Mouse (Mus musculus): ENCODE measurements around the gene Ccdc65. TPM values are rescaled to one million over a fixed set of nuclear protein-coding genes. Genes with fewer than 3 reads are reported as not detected.

The Ccdc65 gene
- total RNA-seq, 1 experiment = 0.76 TPM

DNA sequence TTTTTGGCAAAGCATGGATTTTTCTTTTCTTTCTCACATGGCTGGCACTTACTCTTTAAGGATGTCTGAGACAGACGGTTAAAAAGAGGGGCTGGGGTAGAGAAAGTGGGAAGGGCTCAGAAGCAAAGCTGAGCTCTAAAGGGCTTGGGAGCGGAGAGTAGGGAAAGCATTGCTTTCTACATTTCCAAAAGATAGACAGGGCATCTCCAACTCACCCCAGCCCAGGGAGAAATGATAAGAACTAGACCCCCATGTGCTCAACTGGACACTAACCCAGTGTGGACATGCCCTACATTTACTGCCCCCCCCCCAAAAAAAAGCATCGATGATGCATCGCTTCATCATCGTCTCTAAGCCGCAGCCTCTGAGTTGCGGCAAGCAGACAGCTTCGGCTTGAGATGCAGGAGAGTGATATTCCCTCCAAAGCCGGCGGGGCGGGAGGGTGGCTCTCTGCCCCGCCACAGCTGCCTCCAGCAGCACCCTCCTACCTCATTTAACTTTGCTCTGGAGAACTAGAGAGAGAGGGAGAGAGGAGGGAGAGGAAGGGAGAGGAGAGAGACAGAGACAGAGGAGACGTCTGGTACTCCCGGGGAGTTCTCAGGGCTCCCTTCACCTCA lies 32.3 kb upstream of the Ccdc65 start:
- no peaks in the 10 kb centered on the region for H3K9me3 ChIP-seq (ENCODE audit: control insufficient read depth, insufficient read depth, low read depth, low read length)
- H3K9ac ChIP-seq (ENCODE audit: insufficient read depth, low read depth, low read length, poor library complexity, severe bottlenecking) = no peak overlapping the region; the same call in 1 of the 2 replicates
- no peak for TF ChIP-seq CHD2 (IDR thresholded peaks at IDR 0.05; ENCODE audit: low read depth, low read length)
- no peak for TF ChIP-seq ZNF384 (IDR thresholded peaks at IDR 0.05; ENCODE audit: low read depth, low read length)
- no peak for TF ChIP-seq HCFC1 (IDR thresholded peaks at IDR 0.05; ENCODE audit: borderline replicate concordance, insufficient read depth, low read length)
- TF ChIP-seq ZC3H11A (IDR thresholded peaks at IDR 0.05; ENCODE audit: borderline replicate concordance, low read depth, low read length) = no peak
- no peak for TF ChIP-seq MAFK (IDR thresholded peaks at IDR 0.05; ENCODE audit: insufficient read depth, low read depth, low read length)
- no peak for DNase-seq (ENCODE audit: low read depth, low spot score)
- H3K4me1 ChIP-seq (ENCODE audit: control insufficient read depth in 2 of 2, insufficient read depth in 2 of 2, low read length in 2 of 2, poor library complexity in 1 of 2) = peaks cover 2 to 13% of the 10 kb centered on the region in 2 experiments; a peak in 2 of 4 replicates
- in situ Hi-C loops (cut with MboI; ENCODE audit: low sequenced_read_pairs in 2 of 2, unreplicated experiment in 2 of 2) = no loop called here
- H3K27ac ChIP-seq (ENCODE audit: insufficient read depth, low read depth, low read length, poor library complexity, severe bottlenecking) = no peak overlapping the region
- peaks cover 2% of the 10 kb centered on the region; the same call in 1 of the 2 replicates for H3K36me3 ChIP-seq (ENCODE audit: control insufficient read depth, insufficient read depth, low read length, poor library complexity, severe bottlenecking)
- H3K4me3 ChIP-seq (ENCODE audit: insufficient read depth in 1 of 2, low read depth in 1 of 2, low read length in 2 of 2, poor library complexity in 1 of 2, severe bottlenecking in 1 of 2) = no peak overlapping the region; a peak in 1 of 4 replicates

DNA sequence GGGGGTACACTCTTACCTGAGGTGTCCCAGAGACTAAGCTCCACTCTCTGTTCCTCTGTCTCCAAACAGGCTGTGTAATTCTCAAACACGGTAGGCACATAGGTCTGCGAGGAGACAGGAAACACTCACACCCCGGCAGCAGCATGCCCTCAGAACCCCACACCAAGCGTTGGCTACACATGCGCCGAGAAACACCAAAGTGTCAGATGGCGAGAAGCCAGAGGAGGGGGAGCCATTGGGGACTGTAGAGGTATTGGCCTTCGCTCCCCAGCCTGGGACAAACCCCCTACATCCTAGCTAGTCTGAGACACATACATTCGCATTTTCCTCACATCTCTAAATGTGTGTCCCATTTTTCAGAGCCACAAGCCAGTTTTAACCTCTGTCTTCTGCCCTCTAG lies 31.5 kb upstream of the Ccdc65 start:
- no peak for DNase-seq (ENCODE audit: low read depth, low spot score)
- TF ChIP-seq CHD2 (IDR thresholded peaks at IDR 0.05; ENCODE audit: low read depth, low read length) = no peak
- TF ChIP-seq ZC3H11A (IDR thresholded peaks at IDR 0.05; ENCODE audit: borderline replicate concordance, low read depth, low read length) = no peak
- TF ChIP-seq HCFC1 (IDR thresholded peaks at IDR 0.05; ENCODE audit: borderline replicate concordance, insufficient read depth, low read length) = no peak
- no peak for TF ChIP-seq MAFK (IDR thresholded peaks at IDR 0.05; ENCODE audit: insufficient read depth, low read depth, low read length)
- no peak for TF ChIP-seq ZNF384 (IDR thresholded peaks at IDR 0.05; ENCODE audit: low read depth, low read length)
- Histone ChIP-seq H3K27ac (ENCODE audit: insufficient read depth, low read depth, low read length, poor library complexity, severe bottlenecking) (no peak overlapping the region), H3K9me3 (ENCODE audit: control insufficient read depth, insufficient read depth, low read depth, low read length) (no peaks in the 10 kb centered on the region), H3K4me1 (ENCODE audit: control insufficient read depth in 2 of 2, insufficient read depth in 2 of 2, low read length in 2 of 2, poor library complexity in 1 of 2) (peaks cover 2 to 13% of the 10 kb centered on the region in 2 experiments; a peak in 2 of 4 replicates), H3K4me3 (ENCODE audit: insufficient read depth in 1 of 2, low read depth in 1 of 2, low read length in 2 of 2, poor library complexity in 1 of 2, severe bottlenecking in 1 of 2) (peak overlapping the region in 1 of 2 experiments; percentile 72; a peak in 1 of 4 replicates), H3K9ac (ENCODE audit: insufficient read depth, low read depth, low read length, poor library complexity, severe bottlenecking) (no peak overlapping the region), H3K36me3 (ENCODE audit: control insufficient read depth, insufficient read depth, low read length, poor library complexity, severe bottlenecking) (peaks cover 2% of the 10 kb centered on the region; the same call in 1 of the 2 replicates)
- in situ Hi-C loops (cut with MboI; ENCODE audit: low sequenced_read_pairs in 2 of 2, unreplicated experiment in 2 of 2) = no loop called here

DNA sequence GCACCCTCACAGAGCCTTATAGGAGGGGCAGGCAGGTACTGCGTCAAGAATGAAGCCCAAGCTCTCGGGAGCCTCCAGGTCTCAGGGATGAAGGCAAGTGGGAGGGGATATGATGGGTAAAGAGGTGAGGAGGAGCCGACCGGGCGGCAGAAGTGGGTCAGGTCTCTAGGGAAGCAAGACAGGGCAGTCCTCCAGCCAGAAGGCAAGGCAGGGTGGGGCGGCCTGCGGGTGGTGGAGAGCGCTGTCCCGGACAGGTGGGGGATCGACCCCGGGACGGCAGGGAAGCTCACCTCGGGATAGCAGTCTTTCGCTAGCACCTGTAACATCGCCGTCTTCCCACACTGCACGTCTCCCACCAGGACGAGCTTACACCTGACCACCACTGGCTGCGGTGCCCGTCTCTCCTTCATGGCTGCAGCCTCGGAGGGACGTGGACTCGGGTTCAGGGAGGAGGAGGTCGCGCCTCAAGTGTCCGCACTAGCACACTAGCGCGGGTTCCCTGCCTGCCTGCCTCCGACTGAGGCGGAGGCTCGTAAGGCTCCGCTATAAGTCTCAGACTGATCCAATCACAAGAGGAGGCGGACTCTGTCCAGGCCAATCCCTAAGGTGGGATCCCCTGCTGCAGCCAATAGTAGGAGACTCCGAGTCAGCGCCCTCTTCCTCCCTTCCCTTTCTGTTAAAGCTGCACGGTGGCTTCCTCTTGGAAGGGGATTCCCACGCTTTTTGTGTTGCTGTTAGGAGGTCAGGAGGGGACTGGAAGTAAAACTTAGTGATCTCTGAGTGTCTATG lies 30.9 kb upstream of the Ccdc65 start, which contains the start of gene Rnd1:
Rnd1 (minus strand) TSS at position 522 of the 789 bp plus-strand sequence.
- no peak within 1 kb of the TSS for H3K27ac ChIP-seq (ENCODE audit: insufficient read depth, low read depth, low read length, poor library complexity, severe bottlenecking)
- peaks cover 2% of the 10 kb centered on the region; the same call in 1 of the 2 replicates for H3K36me3 ChIP-seq (ENCODE audit: control insufficient read depth, insufficient read depth, low read length, poor library complexity, severe bottlenecking)
- H3K4me3 ChIP-seq (ENCODE audit: insufficient read depth in 1 of 2, low read depth in 1 of 2, low read length in 2 of 2, poor library complexity in 1 of 2, severe bottlenecking in 1 of 2) = peak within 1 kb of the TSS; percentile 49 to 72
- H3K4me1 ChIP-seq (ENCODE audit: control insufficient read depth in 2 of 2, insufficient read depth in 2 of 2, low read length in 2 of 2, poor library complexity in 1 of 2) = peaks cover 2 to 13% of the 10 kb centered on the region in 2 experiments; a peak in 2 of 4 replicates
- peak; percentile 85 for DNase-seq (ENCODE audit: low read depth, low spot score)
- H3K9me3 ChIP-seq (ENCODE audit: control insufficient read depth, insufficient read depth, low read depth, low read length) = no peaks in the 10 kb centered on the region
- in situ Hi-C loops (cut with MboI; ENCODE audit: low sequenced_read_pairs in 2 of 2, unreplicated experiment in 2 of 2) = no loop called here
- TF ChIP-seq CHD2 (IDR thresholded peaks at IDR 0.05; ENCODE audit: low read depth, low read length) (peak; percentile 91), MAFK (IDR thresholded peaks at IDR 0.05; ENCODE audit: insufficient read depth, low read depth, low read length) (no peak)
- peak within 1 kb of the TSS; percentile 52 for H3K9ac ChIP-seq (ENCODE audit: insufficient read depth, low read depth, low read length, poor library complexity, severe bottlenecking)

DNA sequence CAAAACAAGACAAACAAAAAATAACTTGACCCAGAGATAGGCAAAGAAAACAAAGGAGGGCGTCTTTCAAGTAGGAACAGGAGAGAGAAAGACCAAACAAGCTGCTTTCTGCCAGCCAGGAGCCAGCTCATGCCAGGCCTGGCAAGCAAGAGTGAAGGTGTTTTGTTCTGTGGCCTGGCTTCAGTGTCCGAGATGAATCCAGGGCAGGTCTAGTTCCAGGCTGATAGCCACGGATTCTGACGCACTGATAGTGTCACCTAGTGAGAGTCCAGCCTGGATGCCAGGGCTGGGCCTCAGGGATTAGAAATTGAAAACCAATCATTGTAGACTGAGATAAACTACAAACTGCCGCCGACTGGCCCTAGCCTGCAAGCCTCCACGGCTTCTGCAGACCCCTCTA lies 30.0 kb upstream of the Ccdc65 start:
- Histone ChIP-seq H3K9ac (ENCODE audit: insufficient read depth, low read depth, low read length, poor library complexity, severe bottlenecking) (no peak overlapping the region), H3K4me3 (ENCODE audit: insufficient read depth in 1 of 2, low read depth in 1 of 2, low read length in 2 of 2, poor library complexity in 1 of 2, severe bottlenecking in 1 of 2) (no peak overlapping the region), H3K4me1 (ENCODE audit: control insufficient read depth in 2 of 2, insufficient read depth in 2 of 2, low read length in 2 of 2, poor library complexity in 1 of 2) (peaks cover 2 to 13% of the 10 kb centered on the region in 2 experiments; a peak in 2 of 4 replicates), H3K9me3 (ENCODE audit: control insufficient read depth, insufficient read depth, low read depth, low read length) (no peaks in the 10 kb centered on the region), H3K36me3 (ENCODE audit: control insufficient read depth, insufficient read depth, low read length, poor library complexity, severe bottlenecking) (no peaks in the 10 kb centered on the region), H3K27ac (ENCODE audit: insufficient read depth, low read depth, low read length, poor library complexity, severe bottlenecking) (no peak overlapping the region)
- DNase-seq (ENCODE audit: low read depth, low spot score) = no peak
- in situ Hi-C loops (cut with MboI; ENCODE audit: low sequenced_read_pairs in 2 of 2, unreplicated experiment in 2 of 2) = no loop called here
- TF ChIP-seq ZNF384 (IDR thresholded peaks at IDR 0.05; ENCODE audit: low read depth, low read length) (no peak), CHD2 (IDR thresholded peaks at IDR 0.05; ENCODE audit: low read depth, low read length) (no peak), HCFC1 (IDR thresholded peaks at IDR 0.05; ENCODE audit: borderline replicate concordance, insufficient read depth, low read length) (no peak), ZC3H11A (IDR thresholded peaks at IDR 0.05; ENCODE audit: borderline replicate concordance, low read depth, low read length) (no peak)
